Mouse (Mus musculus) retina, postnatal 7 days (tissue): Measurements from ENCODE around the gene Tmed2.
"Not testable (repeated sequence)": the region's sequence is repeated elsewhere in the genome, so short reads cannot be mapped to it uniquely, and the experiment has no call there.

Experiments used
- DNase-seq: peaks from one replicate; pipeline ENCODE4 v3.0.0-alpha.2; 2012; ENCODE audit warnings: low read depth, low spot score

Gene Tmed2

DNA sequence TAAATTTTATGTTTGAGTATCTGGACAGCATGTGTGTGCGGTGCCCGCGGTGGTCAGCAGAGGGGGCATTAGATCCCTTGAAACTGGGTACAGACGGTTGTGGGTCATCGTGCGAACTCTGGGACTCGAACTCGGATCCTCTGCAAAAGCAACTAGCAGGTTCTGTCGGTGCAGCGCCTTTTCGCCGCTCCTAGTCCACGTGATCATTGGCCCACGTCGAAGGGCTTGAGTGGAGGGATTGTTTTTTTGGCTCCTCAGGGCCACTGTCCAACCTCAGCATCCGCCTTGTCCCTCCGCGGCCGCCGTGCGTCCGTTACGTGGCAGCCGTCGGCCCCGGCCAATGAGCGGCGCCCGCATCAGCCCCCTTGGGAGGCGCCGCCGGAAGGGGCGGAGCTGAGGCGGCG is at the start of gene Tmed2:
Gene Tmed2 (plus strand): TSS at position 313 of the 404 bp plus-strand sequence.
- DNase-seq, result peak; percentile 95

DNA sequence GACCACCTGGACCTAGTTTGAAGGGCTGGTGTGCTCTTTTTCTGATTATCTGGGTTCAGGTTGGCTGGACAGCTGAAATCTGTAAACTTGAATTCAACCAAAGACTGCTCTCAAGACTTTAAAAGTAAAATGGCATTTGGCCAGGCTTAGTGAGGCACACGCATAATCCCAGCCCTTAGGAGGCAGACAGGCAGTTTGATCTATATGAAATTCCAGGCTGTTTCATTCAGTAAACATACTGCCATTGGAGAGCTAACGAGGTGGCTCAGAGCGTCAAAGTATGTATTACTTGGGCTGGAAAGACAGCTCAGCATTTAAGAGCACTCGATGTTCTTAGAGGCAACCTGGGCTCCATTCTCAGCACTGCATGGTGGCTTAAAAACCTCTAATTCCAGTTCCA is 48.8 kb upstream of the Tmed2 start:
- DNase-seq, result no peak

DNA sequence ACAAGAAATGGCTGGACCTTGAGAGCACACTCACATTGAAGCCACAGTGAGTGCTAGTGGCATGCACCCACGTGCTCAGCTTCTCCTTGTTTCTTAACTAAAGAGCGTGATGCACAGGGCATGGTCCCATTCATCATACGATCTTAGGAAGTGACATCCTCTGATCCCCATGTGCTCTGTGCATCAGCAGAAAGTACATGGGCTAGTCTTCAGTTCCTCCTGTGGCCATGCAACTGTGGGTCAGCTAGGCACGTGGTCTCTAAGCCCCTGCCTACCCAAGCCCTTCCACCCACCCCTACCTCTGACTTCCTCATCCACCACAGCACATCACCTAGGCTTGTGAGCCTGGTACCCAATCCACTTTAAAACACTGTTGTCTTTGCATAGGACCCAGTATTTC is 47.9 kb upstream of the Tmed2 start:
- no peak for DNase-seq

DNA sequence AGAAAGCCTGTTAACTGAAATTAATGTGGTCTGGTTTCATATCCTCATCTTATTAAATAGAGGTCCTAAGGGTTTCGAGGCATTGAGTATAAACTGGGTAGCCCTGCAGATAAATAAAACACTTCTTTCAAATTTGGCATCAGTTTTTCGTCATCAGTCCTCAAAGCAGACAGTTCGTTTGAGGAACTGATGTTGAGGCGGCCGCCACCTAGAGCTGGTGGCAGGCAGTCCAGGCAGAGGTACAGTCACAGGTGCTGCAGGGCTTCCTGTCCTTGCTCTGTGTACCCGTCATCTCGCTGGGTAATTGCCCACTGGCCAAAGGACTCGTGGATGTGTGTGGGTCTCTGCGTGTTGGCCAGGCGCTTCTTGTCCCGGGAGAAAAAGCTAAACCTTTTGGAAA is 47.0 kb upstream of the Tmed2 start:
- no peak for DNase-seq

DNA sequence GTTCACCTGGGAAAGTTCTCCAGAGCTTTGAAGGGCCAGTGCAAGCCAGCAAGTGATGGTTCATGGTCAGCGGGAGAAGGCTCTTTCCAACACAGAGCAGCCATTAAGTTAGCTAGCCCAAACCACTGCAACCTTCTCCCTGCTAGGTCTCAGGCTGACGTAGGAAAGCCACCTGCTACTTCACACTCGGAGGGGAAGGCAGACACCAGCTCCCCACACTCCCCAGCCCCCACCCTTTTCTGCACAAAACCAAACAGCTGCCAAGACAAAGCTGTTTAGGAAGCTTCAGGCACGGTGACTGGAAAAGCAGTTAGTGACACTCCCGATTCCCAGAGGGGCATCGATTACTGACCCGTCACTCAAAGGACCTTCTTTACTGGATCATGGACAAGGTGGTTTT is 44.9 kb upstream of the Tmed2 start:
- DNase-seq, result no peak

DNA sequence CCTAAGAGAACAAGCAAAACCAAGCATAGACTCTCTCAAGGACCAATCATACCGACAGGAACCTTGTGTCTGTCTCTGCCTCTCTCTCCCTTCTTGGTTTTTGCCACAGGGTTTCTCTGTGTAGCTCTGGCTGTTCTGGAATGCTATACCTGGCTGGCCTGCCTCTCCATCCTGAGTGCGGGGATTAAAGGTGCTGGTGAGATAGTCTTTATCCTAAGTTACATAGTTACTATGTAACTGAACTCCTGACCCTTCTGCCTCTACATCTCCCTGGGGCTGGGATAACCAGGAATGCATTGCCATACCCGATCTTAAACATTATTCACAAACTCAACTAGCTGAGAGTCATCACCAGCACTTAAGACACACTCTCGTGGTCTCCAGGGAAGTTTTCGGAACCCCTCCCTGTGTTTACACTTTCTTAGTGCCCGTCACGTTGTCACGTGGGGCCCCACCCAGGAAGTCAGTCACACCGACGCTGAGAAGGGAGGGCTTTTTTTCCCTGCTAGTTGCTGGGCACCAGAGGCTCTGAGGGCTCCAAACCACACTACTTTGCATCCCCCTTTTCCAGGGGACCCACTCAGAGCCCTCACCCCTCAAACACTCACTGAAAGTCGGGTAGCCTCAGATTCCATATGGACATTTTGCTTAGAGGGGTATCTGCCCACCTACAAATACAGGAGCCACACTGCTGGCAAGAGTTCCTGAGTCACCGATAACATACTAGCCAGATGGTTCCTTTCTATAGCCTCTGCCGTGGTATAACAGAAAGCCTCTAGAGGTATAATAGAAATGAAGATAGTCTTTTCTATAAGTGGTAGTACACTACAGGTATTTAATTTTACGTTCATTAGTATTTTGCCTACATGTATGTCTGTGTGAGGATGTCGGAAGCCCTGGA is 43.6 kb upstream of the Tmed2 start:
- no peak for DNase-seq

DNA sequence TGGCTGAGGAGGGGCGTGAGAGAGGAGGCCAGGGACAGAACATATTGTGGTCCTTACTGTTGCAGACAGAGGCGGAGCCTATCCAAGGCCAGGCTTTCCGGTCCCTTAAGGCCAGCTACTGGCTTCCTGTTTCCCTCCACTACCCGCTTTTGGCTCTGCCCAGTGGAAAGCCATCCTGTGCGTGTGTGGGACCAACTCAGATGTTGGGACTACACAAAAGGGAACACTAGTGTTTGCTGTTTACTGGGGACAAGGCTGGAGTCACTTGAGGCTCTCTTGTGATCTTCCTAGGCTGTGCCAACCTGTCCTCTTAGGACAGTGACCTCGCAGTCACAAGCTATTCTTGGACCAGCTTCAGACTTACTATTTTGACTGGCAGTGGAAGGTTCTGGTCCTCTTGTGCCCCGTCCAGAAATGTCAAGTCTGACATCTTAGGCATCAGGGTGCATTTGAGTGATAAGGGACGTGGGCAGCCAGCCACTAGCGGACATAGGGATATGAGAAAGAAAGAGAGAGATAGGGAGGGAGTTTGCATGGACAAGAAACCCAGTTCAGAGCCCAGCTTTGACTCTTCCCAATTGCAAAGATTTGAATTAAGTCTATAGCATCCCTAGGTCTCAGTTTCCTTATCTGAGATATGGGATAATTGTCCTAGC is 42.1 kb upstream of the Tmed2 start:
- no peak for DNase-seq

DNA sequence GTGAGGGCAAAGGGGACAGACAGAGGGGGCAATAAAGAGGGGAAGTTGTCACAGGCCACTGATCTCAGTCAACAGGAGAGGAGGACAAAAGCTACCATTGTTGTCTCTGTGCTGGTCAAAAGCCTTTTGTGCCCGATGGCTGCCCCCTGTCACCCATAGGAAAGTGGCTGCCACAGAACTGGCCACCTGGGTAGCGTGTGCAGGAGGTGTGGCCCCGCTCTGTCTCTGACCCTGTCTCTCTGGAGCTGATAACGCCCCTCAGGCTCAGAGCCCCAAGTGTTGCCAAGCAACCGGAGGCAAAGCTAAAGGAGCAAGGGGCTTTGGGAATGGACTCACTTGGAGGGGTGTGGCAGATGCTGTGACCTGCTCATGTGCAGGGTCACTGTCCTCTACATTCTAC is 41.5 kb upstream of the Tmed2 start:
- no peak for DNase-seq

DNA sequence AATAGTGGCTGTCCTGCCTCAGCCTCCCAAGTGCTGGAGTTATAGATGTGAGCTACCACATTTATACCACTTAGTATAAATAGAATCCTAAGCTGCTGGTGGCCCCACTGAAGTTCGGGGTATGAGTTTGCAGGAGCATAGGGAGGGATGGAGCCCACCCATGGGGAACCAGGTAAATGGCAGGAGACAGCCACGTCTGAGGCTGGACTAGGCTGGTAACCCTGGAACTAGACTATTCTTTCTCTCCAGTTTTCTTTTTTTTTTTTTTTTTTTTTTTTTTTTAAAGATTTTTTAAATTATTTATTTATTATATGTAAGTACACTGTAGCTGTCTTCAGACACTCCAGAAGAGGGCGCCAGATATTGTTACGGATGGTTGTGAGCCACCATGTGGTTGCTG is 40.5 kb upstream of the Tmed2 start:
- not testable (repeated sequence) for DNase-seq

DNA sequence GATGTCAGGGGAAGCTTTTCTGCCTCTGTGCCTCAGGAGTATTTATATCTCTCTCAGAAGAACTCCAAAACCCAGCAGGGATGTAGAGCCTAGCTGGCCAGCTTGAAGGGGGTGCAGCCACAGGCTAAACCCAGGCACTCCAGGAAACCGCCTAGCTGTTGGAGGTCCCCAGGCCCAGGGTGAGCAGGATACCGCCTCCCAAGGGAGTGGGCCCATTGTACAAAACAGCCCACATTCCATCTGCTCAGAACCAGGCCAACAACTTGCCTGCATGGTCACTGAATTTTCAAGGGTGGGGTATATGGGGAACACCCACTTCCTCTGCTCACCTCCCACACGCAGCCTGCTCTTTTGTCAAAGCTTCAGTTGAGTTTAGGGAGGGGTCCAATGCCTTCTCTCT is 39.9 kb upstream of the Tmed2 start:
- DNase-seq, result no peak

DNA sequence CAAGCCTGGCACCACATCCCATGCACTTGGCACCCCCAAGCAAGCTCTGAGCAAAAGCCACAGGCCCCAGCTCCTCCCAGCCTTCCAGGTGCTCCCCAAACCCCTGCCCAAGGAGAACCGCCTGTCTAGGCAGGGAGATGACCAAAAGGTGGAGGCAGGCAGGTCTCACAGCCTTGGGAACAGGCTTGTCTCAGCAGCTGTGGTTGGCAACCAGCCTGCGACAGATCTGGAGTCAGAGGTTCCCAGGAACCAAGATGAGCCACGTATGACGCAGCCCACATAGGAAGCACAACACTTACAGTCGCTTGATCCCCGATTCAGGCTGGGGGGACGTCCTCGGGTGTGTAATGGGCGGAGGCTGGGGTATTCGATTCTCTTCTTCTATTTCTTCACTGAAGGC is 39.0 kb upstream of the Tmed2 start:
- DNase-seq, result no peak

DNA sequence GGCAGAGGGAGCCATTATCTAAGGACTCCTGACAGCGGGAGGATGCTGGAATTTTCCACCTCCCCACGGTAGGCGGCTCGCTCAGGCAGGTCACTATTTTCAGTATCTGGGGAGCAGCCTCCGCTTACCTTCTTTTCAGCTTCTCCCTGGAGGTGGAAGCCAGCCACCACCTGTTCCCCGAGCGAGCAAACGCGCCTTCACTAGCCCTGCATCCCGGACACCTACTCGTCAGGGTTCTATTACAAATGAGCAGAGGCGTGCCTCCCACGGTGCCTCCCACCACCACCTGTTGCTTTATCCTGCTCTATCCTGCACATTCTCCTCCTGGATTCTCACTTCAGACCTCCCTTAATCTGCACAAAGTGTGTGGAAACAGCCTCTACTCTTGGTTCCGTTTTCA is 36.8 kb upstream of the Tmed2 start:
- DNase-seq, result no peak

DNA sequence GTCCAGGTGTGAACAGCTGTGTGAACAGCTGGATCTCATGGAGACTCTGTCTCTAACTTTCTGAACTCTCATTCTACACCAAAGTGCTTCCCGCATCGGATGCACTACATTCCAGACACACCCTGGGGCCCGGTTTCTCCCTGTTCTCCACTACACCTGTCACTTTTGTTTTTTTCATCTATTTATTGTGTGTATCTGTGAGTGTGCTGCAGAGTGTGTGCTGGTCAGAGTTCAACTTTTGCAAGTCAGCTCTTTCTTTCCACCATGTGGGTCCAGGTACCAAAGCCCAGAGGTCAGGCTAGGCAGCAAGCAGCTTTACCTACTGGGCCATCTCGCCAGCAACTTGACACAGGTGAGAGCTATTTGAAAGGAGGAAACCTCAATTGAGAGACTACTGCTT is 35.3 kb upstream of the Tmed2 start:
- DNase-seq, result no peak

DNA sequence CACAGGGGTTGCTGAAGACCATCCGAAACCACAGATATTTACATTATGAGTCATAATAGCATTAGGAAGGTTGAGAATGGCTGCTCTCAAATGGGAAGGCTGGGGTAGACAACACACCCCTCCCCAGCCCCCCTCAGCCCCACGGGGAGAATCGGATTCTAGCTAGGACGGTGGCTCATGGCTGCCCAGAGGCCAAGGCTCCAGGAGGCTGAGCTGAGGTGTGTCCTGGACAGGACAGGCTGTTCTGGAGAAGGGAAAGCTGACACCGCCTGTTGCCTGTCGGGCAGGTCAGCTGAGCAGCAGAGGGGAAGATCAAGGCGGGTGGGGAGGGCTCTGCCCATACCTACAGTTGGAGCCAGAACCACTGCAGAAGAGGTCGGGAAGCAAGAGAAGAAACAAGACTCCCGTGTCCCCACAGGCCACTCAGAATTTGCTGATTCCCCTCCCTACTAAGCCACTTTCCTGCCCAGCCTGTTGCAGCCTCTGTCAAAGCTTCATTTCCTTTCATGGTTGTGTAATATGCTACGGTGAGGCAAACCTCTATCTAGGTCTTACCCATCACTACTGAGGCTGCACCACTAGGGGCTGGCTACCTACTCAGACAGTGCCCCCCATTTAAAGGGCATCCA is 33.6 kb upstream of the Tmed2 start:
- DNase-seq, result no peak

DNA sequence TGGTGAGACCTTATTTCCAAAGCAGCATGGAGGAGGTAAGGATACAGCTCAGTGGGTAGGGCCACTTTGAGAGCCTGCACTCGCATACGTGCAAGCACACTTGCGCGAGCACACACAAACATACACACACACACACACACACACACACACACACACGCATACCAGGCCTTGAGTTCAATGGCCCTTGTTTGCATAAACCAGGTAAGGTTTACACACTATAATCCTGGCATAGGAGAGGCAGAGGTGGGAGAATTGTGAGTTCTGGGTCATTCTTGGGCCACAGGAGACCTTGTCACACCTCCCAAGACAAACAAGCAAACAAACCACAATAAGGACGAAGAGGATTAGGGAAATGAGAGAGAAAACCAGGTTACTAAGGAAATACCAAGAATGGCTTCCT is 31.3 kb upstream of the Tmed2 start:
- DNase-seq, result no peak

DNA sequence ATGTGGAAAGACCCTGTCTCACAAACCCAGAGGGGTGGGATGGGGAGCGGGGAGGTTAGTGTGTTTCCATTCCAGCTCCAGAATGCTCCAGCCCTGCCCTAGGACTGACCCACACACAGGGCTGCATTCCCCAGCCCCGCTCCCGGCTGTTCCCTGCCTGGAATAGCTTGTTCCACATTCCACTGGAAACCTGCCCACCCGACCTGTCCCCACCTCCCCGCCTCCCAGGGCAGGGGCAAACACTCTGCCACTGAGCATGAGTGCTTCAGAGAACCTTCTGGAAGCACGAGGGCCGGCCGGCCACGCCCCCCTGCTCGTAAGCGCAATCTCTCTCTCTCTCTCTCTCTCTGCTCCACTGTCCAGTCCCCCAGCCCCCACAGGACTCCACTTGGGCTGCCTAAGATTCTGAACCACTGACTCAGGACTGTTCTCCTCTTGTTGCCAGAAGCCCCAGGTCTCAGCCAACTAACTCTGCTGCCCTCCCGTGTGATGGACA is 30.7 kb upstream of the Tmed2 start:
- DNase-seq, result no peak

DNA sequence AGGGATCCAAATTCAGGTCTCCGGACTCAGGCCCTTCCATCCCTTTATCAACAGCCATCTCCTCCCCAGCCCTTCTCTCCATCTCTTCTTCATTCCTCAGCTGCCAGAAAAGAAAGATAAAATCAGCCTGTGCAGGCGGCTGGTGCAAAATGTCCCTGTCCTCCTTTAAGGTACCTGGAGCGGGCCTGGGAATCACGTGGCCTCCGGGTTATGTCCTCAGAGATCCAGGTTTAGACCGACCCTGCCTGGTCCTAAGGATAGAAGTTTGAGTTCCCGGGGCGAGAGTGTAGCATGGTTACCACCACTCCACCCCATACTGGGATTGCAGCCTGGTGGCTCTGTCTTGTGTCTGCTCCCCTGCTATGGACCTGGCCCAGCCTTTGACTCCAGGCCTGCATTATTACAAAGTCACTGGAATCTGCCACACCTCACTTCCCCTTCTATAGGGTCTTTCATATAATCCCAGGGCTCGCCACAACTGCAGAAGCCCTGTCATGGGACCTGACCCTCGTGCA is 29.9 kb upstream of the Tmed2 start:
- DNase-seq, result no peak

DNA sequence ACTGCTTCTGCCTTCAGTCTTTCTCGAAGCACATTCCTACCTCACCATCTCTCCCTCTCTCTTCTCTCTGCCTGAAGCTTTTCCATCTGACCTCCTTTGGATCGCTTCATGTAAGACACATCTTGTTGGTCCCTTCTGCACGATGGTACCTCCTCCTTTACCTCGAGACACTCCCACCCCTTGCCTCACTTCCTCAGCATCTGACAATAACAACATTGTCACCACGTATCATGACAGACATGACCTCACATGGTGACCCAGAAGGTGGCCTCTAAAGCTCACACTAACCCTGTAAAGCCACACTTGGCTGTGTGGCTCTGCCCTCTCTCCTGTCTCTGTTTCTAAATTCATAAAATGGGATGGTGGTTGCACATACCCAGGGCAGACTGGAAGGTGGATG is 24.7 kb upstream of the Tmed2 start:
- no peak for DNase-seq

DNA sequence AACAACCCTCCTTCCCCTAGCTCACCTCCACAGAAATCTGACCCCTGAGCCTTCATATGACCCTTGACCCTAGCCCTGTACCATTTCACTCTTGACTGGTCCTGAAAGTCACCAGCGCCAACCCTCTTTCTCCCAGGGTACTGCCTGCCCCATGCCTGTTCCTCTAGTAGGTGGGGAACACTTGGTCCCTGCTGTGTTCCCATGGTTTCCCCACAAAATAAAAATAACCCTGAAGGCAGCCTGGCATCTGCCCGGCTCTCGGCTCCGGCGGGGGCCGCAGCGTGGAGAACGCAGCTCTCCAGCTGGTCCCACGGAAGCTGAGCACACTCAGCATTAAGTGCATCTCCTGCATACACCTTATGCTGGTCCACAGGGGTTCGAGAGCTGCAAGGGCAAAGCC is 21.8 kb upstream of the Tmed2 start:
- DNase-seq, result no peak

DNA sequence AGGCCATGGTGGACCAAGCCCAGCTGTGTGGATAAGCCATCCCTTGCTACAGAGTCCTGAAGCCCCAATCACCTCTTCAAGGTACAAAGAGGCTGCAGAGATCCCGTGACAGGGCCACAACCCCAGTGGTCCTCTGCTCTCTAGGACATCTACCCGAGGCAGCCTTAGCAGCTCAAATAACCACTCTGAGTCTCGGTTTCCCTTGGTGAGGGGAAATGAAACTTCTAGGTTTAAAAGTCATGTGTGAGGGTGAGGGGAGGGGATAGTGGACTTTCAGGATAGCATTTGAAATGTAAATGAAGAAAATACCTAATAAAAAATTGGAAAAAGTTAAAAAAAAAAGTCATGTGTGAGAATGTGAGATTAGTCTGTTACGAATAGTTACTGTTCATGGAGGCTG is 18.9 kb upstream of the Tmed2 start:
- DNase-seq, result no peak

DNA sequence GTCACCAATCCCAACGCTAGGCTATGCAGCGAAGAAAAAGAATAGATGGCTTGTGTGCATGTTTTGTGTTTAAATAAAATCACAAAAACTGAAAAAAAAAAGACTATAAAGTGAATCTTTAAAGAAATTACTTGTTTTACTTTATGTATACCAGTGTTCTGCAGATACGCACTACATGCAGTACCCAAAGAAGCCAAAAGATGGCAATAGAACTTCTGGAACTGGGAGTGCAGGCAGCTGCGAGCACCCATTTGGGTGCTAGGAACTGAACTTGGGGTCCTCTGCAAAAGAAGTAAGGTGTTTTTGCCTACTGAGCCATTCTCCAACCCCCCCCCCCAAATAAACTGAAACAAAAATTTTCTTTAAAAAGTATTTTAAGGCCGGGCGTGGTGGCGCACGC is 17.5 kb upstream of the Tmed2 start:
- DNase-seq, result no peak

DNA sequence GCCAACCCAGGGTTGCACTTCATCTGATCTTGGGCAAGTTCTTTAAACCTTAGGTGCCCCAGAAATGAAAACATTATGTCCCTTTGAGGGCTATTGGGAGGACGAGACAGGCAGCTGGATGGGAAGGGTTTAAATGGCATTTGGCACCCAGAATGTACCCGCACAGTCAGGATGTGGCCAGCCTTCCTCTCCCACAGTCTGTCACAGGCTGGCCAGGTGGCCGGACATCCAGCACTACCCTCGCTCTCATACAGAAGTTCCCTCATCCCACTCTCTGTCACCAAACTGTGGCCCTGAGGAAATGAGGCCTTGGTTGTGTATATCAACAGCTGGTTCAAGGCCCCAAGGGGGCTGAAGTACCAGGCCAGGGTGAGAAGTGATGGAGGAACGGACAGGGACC is 15.6 kb upstream of the Tmed2 start:
- no peak for DNase-seq
